Mouse (Mus musculus) limb, embryonic 11.5 days (tissue): Measurements from ENCODE around the gene Ly6c1. TPM values are rescaled to one million over a fixed set of nuclear protein-coding genes. Genes with fewer than 3 reads are reported as not detected.
A peak's percentile ranks its signal among the peaks of the same experiment; 100 is the strongest.
"Not testable (repeated sequence)": the region's sequence is repeated elsewhere in the genome, so short reads cannot be mapped to it uniquely, and the experiment has no call there.

Experiments used
- ATAC-seq: fragments of 200-750 bp; cut with Nextera tagmentation; 2 replicates; pipeline ENCODE4 v1.8.0; 2017; ENCODE audit warnings: low read depth; ENCODE audit not compliant: insufficient number of reproducible peaks, low FRiP score, low TSS enrichment
- DNase-seq: peaks from one replicate; pipeline ENCODE4 v3.0.0-alpha.2; 2015; ENCODE audit warnings: low spot score
- H3K27ac ChIP-seq: fragments of 300-500 bp; sonication (generic); replicated peaks from 2 replicates; pipeline ENCODE4 v1.5.1; 2014; ENCODE audit warnings: low read depth, mild to moderate bottlenecking, low read length
- H3K27me3 ChIP-seq: fragments of 300-500 bp; sonication (generic); 2 replicates; pipeline ENCODE4 v1.6.1; 2014; ENCODE audit warnings: mild to moderate bottlenecking, low read length, mixed read lengths; ENCODE audit not compliant: control insufficient read depth, insufficient read depth
- H3K36me3 ChIP-seq: fragments of 300-500 bp; sonication (generic); 2 replicates; pipeline ENCODE4 v1.6.1; 2014; ENCODE audit warnings: mild to moderate bottlenecking, low read length, moderate library complexity, mixed read lengths; ENCODE audit not compliant: control insufficient read depth, insufficient read depth
- H3K4me1 ChIP-seq: fragments of 300-500 bp; sonication (generic); 2 replicates; pipeline ENCODE4 v1.6.1; 2014; ENCODE audit warnings: low read length, mixed read lengths; ENCODE audit not compliant: control insufficient read depth, insufficient read depth
- H3K4me2 ChIP-seq: fragments of 300-500 bp; sonication (generic); 2 replicates; pipeline ENCODE4 v1.6.1; 2014; ENCODE audit warnings: low read depth, mild to moderate bottlenecking, moderate library complexity; ENCODE audit not compliant: severe bottlenecking
- H3K4me3 ChIP-seq: fragments of 300-500 bp; sonication (generic); 2 replicates; pipeline ENCODE4 v1.5.1; 2014; ENCODE audit warnings: low read depth, low read length
- H3K9ac ChIP-seq: fragments of 300-500 bp; sonication (generic); 2 replicates; pipeline ENCODE4 v1.6.1; 2014; ENCODE audit warnings: mild to moderate bottlenecking, low read length
- H3K9me3 ChIP-seq: fragments of 300-500 bp; sonication (generic); 2 replicates; pipeline ENCODE4 v1.6.1; 2016; ENCODE audit warnings: low read length; ENCODE audit not compliant: control insufficient read depth
- WGBS: fragments of 180-500 bp; shearing (Covaris S2); extraction: QIAGEN DNeasy Blood & Tissue Kit; methylation state at CpG from one replicate; pipeline ENCODE4 v1.1.7; 2014; 5-methylcytosine and 5-hydroxymethylcytosine counted together
- polyA plus RNA-seq: library from polyadenylated mRNA; unstranded; fragments of >200 nt; fragmentation: Nextera tagmentation; extraction: Ambion mirVana; gene quantifications from 2 replicates; pipeline ENCODE4 v1.2.1, GENCODE M21; 2014

Gene Ly6c1
- 2.8 and 3.0 TPM in 2 replicates for polyA plus RNA-seq

DNA sequence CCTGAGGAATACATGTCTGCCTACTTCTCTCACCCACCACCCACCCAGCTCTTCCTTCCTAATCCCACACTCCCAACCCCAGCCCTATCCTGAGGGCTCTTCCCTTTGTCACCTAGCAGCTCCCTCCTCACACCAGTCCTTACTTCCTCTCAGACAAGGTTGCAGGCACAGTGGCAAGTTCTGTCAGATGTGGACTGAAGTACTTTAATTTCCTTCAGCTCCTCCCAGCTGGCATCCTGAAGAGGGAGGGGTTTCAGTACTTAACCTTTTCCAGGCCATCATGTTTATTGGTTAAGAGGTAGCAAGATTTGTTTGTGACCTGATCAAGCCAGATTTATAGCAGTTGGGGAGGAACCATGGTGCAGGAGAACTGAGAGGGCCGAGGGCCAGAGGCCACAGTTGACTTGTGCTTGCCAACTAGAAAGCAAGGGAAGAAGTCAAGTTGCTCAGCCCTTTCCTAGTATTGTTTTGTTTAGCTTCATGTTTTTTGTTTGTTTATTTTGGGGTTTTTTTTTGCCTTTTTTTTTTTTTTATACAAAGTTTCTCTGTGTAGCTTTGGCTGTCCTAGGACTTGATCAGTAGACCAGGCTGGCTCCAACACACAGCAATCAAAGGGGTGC lies at the start of gene Ly6c1:
Ly6c1 (minus strand) TSS at position 189 of the 620 bp plus-strand sequence.
- H3K4me1 ChIP-seq, H3K9me3 ChIP-seq, H3K4me3 ChIP-seq, H3K9ac ChIP-seq, H3K4me2 ChIP-seq, H3K27me3 ChIP-seq, H3K27ac ChIP-seq, H3K36me3 ChIP-seq, ATAC-seq, DNase-seq: not testable (repeated sequence)
- 29% methylated on average over 1 of the region's 1 CpGs for WGBS

DNA sequence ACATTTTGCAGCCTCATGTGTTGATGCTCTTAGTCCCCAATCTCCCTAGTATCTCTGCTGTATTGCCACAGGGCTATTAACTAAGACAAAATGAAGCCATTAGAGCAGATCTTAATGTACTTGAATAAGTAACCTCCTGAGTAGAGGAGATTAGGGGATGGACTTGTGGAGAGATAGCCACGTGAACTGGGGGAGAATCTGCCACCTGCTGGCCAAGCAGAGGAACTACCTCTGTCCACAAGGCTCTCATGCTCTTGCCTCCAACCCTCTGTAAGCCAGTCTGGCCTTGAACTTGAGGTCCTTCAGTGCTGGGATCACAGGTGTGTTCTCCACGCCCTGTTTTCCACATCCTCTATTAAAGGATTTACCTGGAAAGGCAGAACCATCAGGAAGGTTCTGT lies 39.4 kb upstream of the Ly6c1 start:
- not testable (repeated sequence) for H3K27me3 ChIP-seq, H3K27ac ChIP-seq, H3K9me3 ChIP-seq, H3K9ac ChIP-seq, DNase-seq, H3K4me2 ChIP-seq, H3K4me3 ChIP-seq, H3K4me1 ChIP-seq, ATAC-seq, H3K36me3 ChIP-seq
- 13% methylated on average over 2 of the region's 2 CpGs for WGBS

DNA sequence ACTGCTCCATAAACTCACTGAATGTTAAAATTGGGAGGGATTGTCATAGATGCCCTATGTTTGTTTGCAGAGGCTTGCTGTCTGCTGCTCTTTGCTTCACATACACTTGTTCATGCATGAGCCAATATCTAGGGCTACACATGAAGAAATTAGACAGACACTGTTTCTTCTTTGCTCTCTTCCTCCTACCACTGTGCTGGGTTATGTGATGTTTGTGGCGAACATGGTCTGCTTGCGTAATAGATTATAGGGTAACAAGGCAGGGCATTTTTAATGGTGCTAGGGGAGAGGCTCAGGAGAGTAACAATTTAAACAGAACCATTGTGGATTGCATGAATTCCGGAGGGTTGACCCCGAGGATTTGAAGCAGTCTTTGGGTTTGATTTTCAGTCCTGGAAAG lies 21.3 kb upstream of the Ly6c1 start:
- H3K4me3 ChIP-seq: no peak overlapping the region
- no peak overlapping the region for H3K27ac ChIP-seq
- DNase-seq (no peak), ATAC-seq (no peak)
- H3K27me3 ChIP-seq: no peaks in the 10 kb centered on the region
- H3K9ac ChIP-seq: no peak overlapping the region
- no peak overlapping the region for H3K4me2 ChIP-seq
- H3K36me3 ChIP-seq: no peaks in the 10 kb centered on the region
- no peaks in the 10 kb centered on the region for H3K9me3 ChIP-seq
- 92% methylated on average over 4 of the region's 4 CpGs for WGBS
- no peaks in the 10 kb centered on the region for H3K4me1 ChIP-seq

DNA sequence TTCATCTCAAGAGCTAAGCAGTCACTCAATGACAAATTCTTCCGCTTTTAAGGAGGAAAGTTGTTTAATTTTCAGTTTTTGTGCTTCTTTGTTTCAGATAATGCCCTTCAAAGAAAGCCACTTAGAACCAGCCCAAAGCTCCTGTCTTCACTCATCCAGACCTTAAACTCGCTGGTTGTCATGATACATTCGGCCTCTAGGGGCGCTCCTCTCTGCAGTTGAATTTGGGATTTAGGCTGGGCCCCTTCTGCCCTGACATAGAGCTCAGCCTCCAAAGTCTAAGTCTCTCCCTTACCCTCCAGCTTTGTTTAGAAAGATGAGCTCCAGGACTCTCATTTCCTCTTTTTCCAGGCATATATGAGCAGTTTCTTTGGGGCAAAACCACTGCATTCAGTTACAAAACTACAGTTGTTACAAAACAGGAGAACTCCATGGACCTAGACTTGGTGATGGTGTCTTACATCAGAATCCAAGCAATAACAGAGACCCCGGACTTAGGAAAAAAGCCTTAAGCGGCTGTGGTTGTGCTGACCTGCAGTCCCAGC lies 13.5 kb upstream of the Ly6c1 start:
- not testable (repeated sequence) for H3K4me2 ChIP-seq, H3K4me3 ChIP-seq, H3K27ac ChIP-seq, ATAC-seq, H3K27me3 ChIP-seq, H3K4me1 ChIP-seq, H3K9me3 ChIP-seq, H3K36me3 ChIP-seq, H3K9ac ChIP-seq
- peak; percentile 79 for DNase-seq
- WGBS: 34% methylated on average over 6 of the region's 6 CpGs

DNA sequence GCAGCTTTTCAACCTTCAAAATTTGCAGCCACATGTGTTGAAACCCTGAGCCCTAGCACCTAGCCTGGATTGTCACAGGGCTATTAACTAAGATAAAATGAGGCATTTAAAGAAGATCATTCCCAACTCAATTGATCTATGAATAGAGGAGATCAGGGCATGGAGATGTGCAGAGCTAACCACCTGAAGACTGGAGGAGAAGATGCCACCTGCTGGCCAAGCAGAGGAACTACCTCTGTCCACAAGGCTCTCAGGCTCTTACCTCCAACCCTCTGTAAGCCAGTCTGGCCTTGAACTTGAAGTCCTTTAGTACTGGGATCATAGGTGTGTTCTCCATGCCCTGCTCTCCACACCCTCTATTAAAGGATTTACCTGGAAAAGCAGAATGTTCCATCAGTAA lies 11.9 kb upstream of the Ly6c1 start:
- no peaks in the 10 kb centered on the region for H3K4me1 ChIP-seq
- no peaks in the 10 kb centered on the region for H3K27me3 ChIP-seq
- no peak overlapping the region for H3K9ac ChIP-seq
- DNase-seq (peak; percentile 43), ATAC-seq (no peak)
- no peak overlapping the region for H3K4me2 ChIP-seq
- no peak overlapping the region for H3K27ac ChIP-seq
- no peaks in the 10 kb centered on the region for H3K9me3 ChIP-seq
- no peak overlapping the region for H3K4me3 ChIP-seq
- no peaks in the 10 kb centered on the region for H3K36me3 ChIP-seq

DNA sequence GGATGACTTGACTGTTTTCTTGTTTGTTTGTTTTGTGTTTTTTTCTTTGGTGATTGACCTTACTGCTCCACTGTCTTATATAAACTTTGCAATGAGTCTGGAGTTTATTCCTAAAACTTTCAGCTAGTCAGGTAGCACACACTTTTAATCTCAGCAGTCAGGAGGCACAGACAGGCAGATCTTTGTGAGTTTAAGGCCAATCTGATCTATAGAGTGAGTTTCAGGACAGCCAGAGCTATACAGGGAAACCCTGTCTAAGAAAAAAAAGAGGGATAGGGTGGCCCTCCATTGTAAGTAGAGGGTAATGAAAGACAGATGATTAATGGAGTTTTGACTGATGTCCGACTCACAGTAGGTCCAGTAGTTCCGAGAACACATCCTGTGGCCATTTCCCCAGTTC lies 7.4 kb upstream of the Ly6c1 start:
- DNase-seq (no peak), ATAC-seq (no peak)
- H3K9ac ChIP-seq: no peak overlapping the region
- H3K4me3 ChIP-seq: no peak overlapping the region
- no peak overlapping the region for H3K4me2 ChIP-seq
- no peak overlapping the region for H3K27ac ChIP-seq
- no peaks in the 10 kb centered on the region for H3K9me3 ChIP-seq
- H3K36me3 ChIP-seq: no peaks in the 10 kb centered on the region
- H3K4me1 ChIP-seq: no peaks in the 10 kb centered on the region
- no peaks in the 10 kb centered on the region for H3K27me3 ChIP-seq
- 78% methylated on average over 2 of the region's 2 CpGs for WGBS

DNA sequence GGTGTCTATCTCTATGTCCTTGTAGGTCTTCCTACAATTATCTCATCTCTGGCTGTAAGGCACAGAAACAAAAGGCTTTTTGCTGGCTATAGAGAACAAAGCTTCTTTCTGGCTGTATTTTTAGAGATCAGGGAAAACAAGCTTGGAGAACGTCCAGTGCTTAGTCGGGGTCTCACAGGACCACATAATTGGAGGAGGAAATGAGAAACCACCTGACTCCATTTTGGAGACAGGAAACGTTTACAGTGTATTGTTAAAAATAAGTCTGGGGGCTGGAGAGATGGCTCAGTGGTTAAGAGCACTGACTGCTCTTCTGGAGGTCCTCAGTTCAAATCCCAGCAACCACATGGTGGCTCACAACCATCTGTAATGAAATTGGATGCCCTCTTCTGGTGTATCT lies 6.8 kb upstream of the Ly6c1 start:
- not testable (repeated sequence) for DNase-seq

DNA sequence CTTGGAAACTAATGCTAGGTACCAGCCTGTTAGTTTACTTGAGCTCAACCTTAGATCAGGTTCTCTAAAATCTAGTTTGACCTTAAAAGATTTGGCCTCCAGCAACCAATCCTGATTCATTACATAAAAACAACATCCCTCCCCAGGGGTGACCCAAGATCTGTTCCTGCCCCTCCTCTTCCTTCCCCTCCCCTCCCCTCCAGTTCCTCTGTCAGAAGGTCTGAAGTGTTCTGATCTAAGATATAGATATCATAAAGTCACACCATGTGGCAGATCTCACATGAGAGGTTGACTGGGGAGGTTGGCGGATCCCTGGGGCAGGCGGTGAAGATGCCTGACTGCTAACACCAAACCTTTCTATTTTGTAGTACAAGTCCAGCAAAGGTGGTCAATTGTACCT lies 3.8 kb upstream of the Ly6c1 start:
- H3K36me3 ChIP-seq, H3K9ac ChIP-seq, H3K27ac ChIP-seq, H3K4me1 ChIP-seq, H3K4me3 ChIP-seq, ATAC-seq, H3K27me3 ChIP-seq, H3K4me2 ChIP-seq, DNase-seq, H3K9me3 ChIP-seq: not testable (repeated sequence)
- 91% methylated on average over 2 of the region's 2 CpGs for whole genome bisulfite sequencing

More for the DNA sequence above, 6.8 kb upstream of the Ly6c1 start:
- not testable (repeated sequence) for H3K4me1 ChIP-seq, H3K4me3 ChIP-seq, H3K9ac ChIP-seq, H3K4me2 ChIP-seq, ATAC-seq, H3K9me3 ChIP-seq, H3K36me3 ChIP-seq, H3K27ac ChIP-seq, H3K27me3 ChIP-seq
- 61% methylated on average over 3 of the region's 3 CpGs for WGBS

DNA sequence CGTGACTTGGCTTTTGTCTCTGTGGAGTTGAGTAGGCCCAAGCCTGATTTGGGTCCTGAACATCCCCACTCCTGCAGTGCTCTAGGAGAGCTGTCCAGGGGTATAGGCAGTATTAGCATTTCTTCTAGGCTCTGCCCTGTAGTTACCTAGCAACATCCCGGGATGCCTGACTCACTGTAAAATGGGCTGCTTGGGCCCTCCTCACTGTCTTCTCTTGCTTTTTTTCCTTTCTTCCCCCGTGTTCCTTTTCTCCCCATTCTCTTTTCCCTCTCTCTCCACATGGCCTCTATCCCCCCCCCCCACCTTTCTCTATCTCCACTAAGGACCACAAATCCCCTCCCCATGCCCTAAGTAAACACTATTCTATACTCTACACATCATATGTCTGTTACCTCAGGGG lies 2.5 kb upstream of the Ly6c1 start:
- not testable (repeated sequence) for H3K27ac ChIP-seq, H3K36me3 ChIP-seq, H3K4me3 ChIP-seq, H3K27me3 ChIP-seq, ATAC-seq, DNase-seq, H3K4me1 ChIP-seq, H3K9me3 ChIP-seq, H3K9ac ChIP-seq, H3K4me2 ChIP-seq
- WGBS: 61% methylated on average over 3 of the region's 3 CpGs
